Mouse (Mus musculus) 3T3-L1 (cell line): ENCODE data around the gene Auh.

Experiments
- DNase-seq: peaks from one replicate; pipeline ENCODE4 v3.0.0-alpha.2; 2015; ENCODE audit warnings: low read depth, low spot score

The Auh gene

DNA sequence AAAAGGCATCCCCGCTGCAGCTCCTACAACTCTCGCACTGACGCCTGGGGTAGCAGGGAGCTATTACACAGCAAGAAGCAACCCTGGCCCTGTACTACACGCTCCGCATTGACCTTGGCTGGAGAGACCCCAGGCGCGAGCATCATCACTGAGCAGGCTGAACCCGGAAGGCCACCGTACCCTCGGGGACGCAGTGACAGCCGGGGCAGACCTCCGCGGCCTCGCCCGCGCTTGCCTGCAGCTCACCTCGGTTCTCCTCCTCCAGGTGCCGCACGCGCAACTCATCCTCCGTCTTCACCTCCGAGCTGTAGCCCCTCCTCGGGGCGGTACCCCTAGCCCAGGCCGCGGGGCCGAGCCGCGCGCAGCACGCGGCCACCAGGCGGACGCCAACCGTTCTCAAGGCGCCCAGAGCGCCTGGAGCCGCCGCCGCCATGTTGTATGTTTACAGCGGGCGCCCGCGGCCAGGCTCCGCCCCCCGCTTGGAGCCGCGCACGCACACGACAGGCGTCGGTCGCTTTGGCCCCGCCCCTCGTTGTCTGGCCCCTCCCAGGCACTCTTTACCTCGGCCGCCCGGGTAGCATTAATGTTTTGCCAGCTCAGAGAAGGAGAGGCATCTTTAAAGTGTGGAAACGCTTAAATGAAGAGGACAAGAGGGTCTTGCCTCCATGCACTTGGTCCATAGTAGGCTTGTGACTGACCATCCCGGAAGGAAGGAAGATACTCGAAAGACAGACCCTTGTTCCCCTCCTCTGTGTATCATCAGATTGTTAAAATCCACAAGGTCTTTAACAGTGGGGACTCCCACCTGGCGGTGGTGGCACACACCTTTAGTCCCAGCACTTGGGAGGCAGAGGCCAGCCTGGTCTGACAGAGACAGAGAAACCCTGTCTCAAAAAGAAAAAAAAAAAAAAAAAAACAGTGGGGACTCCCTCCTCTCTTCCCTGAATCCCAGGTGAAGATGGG, at the start of gene Auh:
Auh (minus strand) TSS at position 473 of the 963 bp plus-strand sequence.
- peak; percentile 87 for DNase-seq

DNA sequence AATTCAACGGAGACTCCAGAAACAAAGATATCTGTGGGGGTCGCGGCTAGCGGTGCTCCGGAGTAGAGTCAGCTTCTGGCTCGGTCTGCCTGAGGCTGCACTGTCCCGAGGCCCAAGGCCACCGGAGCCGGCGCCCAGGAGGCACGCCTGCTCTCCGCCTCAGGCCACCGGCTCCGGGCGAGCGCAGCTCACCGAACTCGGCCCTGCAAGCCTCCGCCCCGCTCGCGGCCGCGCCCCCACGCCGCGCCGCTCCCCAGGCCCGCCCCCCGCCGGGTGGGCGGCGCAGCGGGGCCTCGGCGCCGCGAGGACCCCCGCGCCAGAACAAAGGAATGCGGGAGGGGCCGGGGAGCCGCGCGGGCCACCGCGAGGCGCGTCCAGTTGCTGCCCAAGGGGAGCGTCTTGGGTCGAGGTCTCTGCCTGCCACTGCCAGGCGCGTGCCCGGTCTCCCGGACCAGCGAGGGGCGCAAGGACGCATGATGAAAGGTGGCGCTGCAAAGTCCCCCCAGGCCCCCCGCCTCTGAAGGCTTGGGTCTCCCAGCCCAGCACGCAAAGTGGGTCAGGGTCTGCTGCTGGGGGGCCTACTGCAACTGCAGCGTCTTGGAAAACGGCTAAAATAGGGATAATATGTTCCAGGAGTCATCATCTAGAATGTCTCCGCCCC, 49.0 kb upstream of the Auh start:
- DNase-seq: peak; percentile 41

DNA sequence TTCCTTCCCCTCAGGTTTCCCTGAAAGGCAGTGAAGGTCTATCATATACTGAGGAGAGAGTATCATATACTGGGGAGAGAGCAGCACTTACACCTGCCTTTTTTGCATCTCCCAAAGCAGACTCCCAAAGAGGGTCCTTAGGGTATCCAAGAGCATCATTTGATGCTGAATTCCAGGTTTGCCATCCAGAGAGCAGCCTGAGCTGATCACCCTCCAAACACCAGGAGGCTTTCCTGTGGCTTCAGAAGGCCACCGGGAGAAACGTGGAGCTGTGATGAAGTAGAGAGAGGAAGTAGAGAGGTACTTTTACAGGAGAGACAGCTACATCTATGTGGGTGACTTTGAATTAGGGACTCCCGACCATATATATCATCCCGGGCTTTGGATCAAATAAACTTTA, 48.3 kb upstream of the Auh start:
- DNase-seq: peak; percentile 44

DNA sequence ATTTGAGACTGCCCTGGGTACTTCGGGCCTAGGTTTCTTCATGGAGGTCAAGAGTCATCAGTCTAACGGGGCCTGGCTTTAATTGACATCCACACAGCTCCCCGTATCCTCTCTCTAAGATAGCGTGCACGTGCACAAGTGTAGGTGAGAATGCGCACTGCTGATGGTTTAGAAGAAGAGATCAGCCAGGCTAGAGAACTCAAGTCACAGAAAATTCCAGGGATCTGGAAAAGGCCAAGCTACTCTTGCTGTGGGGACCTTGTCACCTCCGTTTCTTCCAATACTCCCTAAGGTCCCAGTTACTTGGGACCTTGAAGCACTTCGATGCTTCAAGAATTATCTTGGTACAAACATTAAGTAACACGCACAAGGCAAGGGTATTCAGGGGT, 47.7 kb upstream of the Auh start:
- DNase-seq: no peak

DNA sequence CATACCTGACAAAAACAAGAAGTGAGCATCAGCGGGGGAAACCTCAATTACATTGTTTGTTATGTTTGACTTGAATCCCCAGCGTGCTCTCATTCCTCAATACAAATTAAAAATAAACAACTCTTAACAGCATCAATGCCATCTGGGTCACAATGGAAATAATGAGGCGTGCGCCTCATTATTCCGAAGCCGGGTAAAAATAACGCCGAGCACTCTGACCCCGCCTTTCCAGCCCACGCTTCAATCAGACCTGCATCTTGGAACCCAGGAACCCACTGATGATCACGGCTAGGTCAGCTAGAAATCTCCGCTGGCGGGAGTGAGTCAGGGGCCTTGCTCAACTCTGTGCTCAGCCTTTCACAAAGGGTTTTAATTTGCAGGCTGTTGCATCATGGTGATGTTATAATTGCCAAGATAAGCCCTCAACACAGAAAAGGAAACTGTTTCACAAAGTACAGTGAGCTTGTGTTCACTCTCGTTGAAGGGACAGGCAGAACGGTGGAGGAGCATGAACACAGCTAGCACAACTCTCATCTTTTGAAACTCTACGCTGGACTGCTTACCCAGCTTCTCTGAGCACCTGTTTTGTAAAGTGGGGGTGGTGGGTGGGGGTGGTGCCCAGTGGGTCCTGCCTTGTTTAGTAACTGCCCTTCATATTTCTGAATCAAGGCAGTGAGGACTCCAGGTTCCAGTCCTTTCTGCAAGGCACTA, 47.2 kb upstream of the Auh start:
- DNase-seq: peak; percentile 95

DNA sequence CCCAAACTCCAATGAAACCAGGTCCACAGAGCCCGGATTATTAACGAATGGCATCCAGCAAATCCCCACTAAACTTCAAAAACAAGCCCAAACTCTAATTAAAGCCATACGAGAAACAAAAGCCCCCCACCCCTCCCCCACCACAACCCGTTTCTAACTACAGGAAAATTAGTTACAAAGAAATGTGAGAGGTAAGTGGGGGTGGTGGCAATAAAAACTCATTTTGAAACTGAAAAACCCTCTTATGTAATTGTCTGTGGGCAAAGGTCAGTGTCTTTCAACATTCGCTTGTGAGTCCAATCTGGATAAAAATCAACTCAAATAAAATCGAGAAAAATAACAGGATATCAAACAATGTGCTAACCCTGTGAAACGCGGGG, 46.6 kb upstream of the Auh start:
- no peak for DNase-seq

DNA sequence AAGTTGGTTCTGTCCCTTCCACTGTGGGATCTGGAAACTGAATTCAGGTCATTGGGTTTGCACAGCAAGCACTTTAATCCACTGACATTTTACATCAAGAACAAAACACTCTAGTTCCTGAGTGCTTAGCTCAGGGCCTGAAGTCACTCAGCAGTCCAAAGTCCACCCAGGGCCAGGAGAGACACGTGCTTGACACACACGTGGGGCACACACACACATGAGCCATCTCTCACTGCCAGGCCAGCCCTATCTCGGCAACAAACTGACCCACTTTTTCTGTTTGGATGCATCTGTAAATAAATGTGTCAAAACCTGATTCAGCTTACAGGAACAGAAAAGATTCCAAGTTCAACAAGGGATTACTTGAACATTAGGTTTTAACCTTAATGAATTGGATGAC, 45.2 kb upstream of the Auh start:
- DNase-seq: no peak

DNA sequence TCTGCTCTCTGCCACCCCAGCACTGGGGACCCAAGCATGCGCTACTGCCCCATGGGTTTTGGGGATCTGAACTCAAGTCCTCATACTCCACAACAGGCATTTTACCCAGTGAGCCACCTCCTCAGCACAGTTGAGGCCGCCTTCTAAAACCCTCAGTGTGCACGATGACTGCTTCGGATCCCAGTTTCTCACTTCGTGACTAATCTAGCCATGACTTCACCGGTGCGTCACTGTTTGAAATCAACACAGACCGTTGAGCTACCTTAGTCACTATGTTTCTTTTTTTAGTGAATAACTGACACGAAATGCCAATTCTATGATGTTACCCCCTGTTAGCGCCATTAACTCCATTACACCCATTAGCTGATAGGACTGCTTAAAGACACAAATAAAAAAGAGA, 43.9 kb upstream of the Auh start:
- no peak for DNase-seq

DNA sequence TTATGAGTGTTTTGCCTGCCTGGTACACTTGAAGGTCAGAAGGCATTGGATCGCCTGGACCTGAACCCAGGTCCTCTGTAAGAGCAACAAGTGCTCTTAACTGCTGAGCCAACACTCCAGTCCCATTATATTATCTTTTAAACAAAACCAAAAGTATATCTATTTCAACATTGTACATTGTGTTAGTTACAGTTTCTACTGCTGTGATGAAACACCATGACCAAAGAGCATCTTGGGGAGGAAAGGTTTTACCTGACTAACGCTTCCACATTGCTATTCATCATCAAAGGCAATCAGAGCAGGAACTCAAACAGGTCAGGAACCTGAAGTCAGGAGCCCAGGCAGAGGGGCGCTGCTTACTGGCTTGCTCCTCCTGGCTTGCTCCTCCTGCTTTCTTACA, 43.1 kb upstream of the Auh start:
- DNase-seq: no peak

DNA sequence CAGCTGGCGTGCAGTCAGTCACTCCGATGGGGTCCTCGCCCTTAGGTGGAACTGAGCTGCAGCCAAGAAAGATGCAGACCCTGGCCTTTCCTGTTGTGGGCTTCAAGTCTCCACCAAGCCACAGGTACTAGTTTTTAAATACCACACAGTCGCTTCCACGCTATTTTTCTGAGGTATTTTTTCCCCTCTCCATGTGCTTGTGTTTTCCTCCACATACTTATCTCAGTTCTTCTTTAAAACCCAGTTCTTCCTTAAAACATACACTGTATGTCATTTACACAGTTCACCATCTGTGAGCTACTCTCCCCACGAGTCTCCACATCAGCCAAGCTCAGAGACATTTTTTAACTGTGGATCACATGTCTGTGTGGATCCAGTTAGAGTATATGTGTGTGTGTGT, 41.4 kb upstream of the Auh start:
- no peak for DNase-seq

DNA sequence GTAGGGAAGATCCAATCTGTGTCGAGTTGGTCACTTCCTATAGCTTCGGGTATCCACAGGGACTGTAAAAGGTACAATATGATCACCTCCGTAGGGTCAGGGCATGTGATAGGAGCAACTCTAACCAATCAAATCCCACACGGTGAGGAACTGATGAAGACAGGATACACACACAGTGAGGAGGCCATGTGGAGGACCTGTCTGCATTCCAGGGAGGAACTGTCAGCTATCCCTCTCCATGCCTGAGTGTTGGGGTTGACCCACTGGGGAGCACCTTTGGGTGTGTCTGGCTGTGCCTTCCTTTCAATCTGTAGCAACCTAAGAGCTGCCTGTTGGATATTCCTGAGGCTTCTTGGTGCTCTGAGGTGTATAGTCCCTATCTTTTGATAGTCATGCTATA, 33.4 kb upstream of the Auh start:
- DNase-seq: no peak

DNA sequence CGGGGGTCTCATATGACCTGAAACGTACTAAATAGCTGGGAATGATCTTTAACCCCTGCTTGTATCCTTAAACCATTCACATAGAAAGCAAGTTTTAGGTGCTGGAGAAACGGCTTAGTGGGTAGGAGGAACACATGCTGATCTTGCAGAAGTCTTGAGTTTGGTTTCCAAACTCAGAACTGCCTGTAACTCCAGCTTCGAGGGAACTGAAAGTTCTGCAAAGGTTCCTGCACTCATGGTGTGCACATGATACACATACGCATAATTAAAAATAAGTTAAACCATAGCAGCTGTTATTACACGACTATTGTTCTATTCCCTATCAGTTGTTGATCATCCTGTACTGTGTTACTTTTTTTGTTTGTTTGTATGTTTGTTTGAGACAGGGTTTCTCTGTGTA, 32.9 kb upstream of the Auh start:
- no peak for DNase-seq

DNA sequence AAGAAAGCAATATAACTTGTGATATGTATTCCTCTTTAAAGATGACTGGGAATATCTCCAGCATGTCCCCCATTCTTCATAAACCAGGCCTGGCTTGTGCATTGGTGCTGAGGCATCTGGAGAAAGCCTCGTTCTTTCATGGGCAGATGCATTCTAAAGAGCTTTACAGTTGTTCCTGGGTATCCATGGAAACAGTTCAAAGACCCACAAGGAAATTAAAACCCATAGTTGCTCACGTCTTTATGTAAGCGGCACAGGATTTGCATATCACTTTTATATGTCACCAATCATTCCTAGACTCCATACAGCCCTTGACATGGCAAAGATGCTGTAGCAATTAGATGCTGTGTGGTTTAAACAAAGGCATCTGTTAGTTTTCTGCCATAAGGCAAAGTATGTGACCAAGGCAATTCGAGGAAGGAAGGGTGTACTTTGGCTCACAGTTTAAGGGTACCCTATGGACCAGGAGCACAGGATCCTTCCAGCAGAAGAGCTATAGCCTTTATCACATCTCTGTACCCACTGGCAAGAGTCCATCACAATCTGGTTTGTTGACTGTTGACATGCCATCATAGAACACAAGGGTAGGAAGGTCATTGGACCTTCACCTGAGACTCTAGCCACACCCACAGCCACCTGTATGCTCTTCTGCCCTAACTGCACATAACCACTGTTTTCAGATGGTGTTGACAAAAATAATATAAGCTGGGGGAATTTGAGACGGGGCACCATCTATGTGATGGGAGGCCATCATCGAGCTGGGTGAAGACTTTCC, 24.5 kb upstream of the Auh start:
- no peak for DNase-seq

DNA sequence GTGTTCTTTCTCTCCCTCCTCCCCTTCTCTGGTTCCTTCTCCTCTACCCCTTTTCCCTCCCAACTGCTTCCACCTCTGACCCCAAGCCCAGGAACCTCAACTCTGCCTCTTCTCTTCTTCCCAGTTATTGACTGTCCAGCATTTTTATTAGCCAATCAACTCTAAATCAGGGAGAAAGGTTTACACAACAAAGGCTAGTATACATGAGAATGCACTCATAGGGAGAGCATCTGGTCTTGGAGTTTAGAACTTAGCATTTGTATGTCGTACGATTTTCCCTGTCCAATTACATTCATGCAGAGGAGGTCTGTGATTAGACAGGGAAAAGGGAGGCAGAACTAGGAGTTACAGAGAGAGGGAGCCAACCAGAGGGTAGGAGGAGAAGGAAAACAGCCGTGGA, 19.7 kb upstream of the Auh start:
- DNase-seq: no peak

DNA sequence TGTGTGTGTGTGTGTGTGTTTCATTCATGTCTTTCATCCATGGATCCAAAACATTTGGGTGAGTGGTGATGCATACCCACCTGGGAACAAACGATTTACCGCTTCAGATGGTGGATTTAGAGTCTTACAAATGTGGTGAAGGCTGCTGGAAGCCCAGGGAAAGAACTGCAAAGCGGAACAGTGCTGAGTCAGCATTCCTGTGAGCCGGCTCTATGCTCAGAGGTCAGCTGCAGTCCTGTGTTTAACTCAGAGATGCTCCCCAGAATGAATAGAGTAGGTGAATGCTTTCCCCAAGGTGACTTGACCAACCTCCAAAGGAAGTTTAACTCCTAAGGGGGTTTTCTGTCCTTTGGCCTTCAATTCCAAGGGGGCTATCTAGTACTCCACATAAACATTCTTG, 18.1 kb upstream of the Auh start:
- DNase-seq: no peak

DNA sequence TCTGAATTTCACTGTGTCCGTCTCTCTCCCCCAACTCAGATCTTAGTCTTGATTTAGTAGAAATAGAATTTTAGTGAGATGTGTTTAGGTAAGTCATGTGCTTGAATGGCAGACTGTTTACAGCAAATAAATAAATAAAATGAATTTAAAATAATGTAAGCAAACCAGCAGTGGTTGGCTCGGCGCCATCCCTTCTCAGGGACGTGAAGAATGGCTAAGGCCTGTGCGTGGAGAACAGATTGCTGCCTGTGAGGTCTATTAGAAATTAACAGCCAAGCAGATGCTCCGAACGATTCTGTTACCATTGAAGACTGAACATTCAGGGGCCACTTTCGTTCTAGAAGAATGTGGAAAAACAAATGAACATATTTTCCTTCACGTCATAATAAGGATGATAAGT, 16.3 kb upstream of the Auh start:
- no peak for DNase-seq

DNA sequence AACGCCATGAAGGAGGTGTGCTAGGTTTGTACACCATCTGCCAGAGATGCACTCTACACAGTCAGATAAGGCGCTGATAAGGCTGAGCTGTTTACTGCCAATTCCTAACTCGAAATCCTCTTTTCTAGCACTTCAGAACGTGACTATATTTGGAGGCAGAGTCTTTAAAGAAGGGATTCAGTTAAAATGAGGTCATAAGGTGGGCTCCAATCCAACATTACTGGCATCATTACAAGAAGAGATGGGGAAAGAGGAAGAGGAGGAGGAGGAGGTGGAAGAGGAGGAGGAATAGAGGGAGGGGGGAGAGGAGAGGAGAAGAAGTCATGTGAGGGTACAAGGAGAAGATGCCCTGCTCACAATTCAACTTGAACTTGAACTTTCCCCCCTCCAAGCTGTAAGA, 14.6 kb upstream of the Auh start:
- DNase-seq: peak; percentile 17

DNA sequence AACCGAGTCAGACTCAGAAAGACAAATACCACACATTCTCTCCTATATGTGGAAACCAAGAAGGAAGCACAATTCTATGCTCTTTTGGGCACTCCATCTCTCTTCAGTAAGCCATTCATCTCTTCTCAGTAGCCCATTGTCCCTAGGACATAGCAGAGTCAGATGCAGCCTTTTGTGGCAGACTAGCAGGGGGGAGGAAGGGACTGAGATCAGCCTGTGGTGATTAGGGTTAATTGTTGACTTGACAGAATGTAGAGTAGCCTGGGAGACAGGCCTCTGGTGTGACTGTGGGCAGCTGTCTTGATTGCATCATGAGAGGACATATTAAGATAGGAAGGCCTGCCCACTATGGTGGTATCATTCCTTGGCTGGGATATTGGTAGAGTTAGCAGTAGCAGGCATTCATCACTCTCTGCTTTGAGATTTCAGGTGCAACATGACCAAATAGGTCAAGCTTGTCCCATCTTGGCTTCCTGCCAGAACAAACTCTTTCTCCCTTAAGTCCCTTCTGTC, 13.5 kb upstream of the Auh start:
- no peak for DNase-seq

DNA sequence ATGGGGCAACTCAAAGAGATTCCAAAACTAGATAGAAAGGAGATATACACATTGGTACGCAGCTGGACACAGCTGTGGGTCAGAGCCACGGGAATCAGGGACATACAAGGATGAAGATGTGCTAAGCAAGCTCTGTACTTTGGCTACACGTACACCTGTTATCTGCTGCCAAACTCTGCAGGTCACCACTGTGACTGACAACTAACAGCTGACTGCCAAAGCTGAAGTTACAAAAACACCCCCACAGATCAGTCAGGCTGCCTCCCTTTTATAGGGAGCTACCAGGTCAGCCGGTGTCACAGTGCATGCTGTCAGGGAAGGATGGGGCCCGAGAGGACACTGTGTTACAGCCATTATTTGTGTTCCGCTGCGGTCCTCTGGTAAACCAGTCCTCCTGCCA, 11.5 kb upstream of the Auh start:
- DNase-seq: no peak

DNA sequence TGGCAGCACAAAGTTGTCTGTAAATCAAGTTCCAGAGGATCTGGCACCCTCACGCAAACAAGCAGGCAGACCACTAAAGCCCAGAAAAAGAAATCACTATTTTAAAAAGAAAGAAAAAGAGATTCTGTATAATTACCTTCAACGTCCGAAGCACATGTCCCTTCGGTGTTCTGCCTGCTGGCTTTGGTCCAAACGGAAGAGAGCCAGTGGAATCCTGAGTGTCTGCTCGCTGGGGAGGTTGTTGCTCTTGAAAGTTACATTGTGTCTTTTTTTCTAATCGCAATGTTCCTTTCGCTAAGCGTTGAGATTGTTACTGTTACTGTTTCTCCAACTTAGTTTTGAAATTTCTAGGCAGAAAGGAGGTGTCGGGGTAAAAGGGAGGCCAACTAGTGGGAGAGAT, 1.1 kb upstream of the Auh start:
- DNase-seq: no peak

DNA sequence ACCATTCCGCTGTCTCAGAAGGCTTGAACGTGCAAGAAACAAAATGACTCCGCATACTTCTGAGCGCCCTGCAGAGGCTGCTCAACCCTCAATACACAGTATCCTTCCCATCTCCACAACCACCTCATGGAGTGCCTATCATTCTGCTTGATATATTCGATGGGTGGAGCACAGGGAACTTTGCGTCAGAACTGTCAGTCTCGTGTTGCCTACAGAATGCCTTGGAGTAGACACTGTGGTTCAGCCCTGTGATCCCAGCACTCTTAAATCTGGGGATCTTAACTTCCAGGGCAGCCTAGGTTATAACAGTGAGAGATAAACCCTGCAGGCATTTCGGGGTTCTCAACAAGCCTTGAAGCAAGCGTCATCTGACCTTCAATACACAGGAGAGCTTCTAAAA, 1.1 kb downstream of the Auh start:
- DNase-seq: peak; percentile 16

DNA sequence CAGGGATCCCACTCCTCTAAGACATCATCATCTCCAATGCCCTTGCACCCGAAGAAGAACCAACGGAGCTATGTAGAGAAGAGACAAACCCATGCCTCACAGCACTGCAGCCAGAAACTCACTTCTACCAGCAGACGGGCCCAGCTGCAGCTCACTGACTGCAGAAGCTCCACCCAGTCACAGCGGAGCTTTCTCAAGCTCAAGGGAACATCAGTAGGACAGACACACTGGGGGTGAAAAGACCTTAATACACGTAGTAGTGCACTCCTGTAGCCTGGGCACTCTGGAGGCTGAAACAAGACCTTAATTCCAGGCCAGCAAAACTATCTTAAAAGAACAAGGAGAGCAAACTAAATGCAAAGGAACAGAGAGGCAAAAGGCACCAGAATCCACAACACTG, 5.0 kb downstream of the Auh start:
- DNase-seq: no peak
